Mouse (Mus musculus): ENCODE measurements at regions not wholly inside any gene's neighbourhood (a gene's known extent, or its start where the extent isn't known, plus 50 kb on each side); places are given as distances from the start of the nearest gene placed in this dataset.
A peak's percentile ranks its signal among the peaks of the same experiment; 100 is the strongest.

GRCm38 (mm10) chr11:91097552-91097951, 409.4 kb upstream of the Tom1l1 start:
- TF ChIP-seq CTCF (IDR thresholded peaks at IDR 0.05; ENCODE audit: low read depth) = peak; percentile 39
- H3K27ac ChIP-seq = no peak overlapping the region
- ATAC-seq = no peak
- H3K27me3 ChIP-seq (ENCODE audit: insufficient read depth, low read length) = no peaks in the 10 kb centered on the region
- DNase-seq (ENCODE audit: low spot score) = peak; percentile 64
- no peaks in the 10 kb centered on the region for H3K4me1 ChIP-seq (ENCODE audit: insufficient read depth, low read length)
- no peaks in the 10 kb centered on the region for H3K9me3 ChIP-seq (ENCODE audit: low read length)
- no peak overlapping the region for H3K4me2 ChIP-seq (ENCODE audit: low read depth, low read length)
- 53% methylated on average over 3 of the region's 3 CpGs for WGBS
- H3K36me3 ChIP-seq (ENCODE audit: insufficient read depth, low read length) = no peaks in the 10 kb centered on the region
- no peak overlapping the region for H3K4me3 ChIP-seq (ENCODE audit: low read length)
- no peak overlapping the region for H3K9ac ChIP-seq (replicated peaks; ENCODE audit: low read length)

GRCm38 (mm10) chr11:91096000-91096652, 408.0 kb upstream of the Tom1l1 start:
- Histone ChIP-seq H3K4me1 (ENCODE audit: insufficient read depth, low read length) (no peaks in the 10 kb centered on the region), H3K36me3 (ENCODE audit: insufficient read depth, low read length) (no peaks in the 10 kb centered on the region), H3K4me3 (ENCODE audit: low read length) (no peak overlapping the region), H3K9ac (replicated peaks; ENCODE audit: low read length) (no peak overlapping the region), H3K27ac (no peak overlapping the region), H3K27me3 (ENCODE audit: insufficient read depth, low read length) (no peaks in the 10 kb centered on the region), H3K4me2 (ENCODE audit: low read depth, low read length) (no peak overlapping the region), H3K9me3 (ENCODE audit: low read length) (no peaks in the 10 kb centered on the region)
- no peak for TF ChIP-seq CTCF (IDR thresholded peaks at IDR 0.05; ENCODE audit: low read depth)
- 84% methylated on average over 12 of the region's 12 CpGs for WGBS
- ATAC-seq (no peak), DNase-seq (ENCODE audit: low spot score) (no peak)

- no peak for DNase-seq (ENCODE audit: low spot score)
- Histone ChIP-seq H3K9ac (replicated peaks; ENCODE audit: low read length) (no peak overlapping the region), H3K27ac (no peak overlapping the region), H3K4me1 (ENCODE audit: insufficient read depth, low read length) (no peaks in the 10 kb centered on the region), H3K4me2 (ENCODE audit: low read depth, low read length) (no peak overlapping the region), H3K36me3 (ENCODE audit: insufficient read depth, low read length) (no peaks in the 10 kb centered on the region), H3K4me3 (ENCODE audit: low read length) (no peak overlapping the region), H3K9me3 (ENCODE audit: low read length) (no peaks in the 10 kb centered on the region), H3K27me3 (ENCODE audit: insufficient read depth, low read length) (no peaks in the 10 kb centered on the region)
- WGBS = 81% methylated on average over 6 of the region's 6 CpGs
- TF ChIP-seq CTCF (IDR thresholded peaks at IDR 0.05; ENCODE audit: low read depth) = no peak
- ATAC-seq = no peak
Observed at GRCm38 (mm10) chr11:91065365-91065764, 377.2 kb upstream of the Tom1l1 start.

GRCm38 (mm10) chr11:91056966-91057597, 368.9 kb upstream of the Tom1l1 start:
- Histone ChIP-seq H3K4me2 (ENCODE audit: low read depth, low read length) (no peak overlapping the region), H3K4me1 (ENCODE audit: insufficient read depth, low read length) (no peaks in the 10 kb centered on the region), H3K36me3 (ENCODE audit: insufficient read depth, low read length) (no peaks in the 10 kb centered on the region), H3K27me3 (ENCODE audit: insufficient read depth, low read length) (no peaks in the 10 kb centered on the region), H3K4me3 (ENCODE audit: low read length) (no peak overlapping the region), H3K27ac (no peak overlapping the region), H3K9me3 (ENCODE audit: low read length) (no peaks in the 10 kb centered on the region), H3K9ac (replicated peaks; ENCODE audit: low read length) (no peak overlapping the region)
- TF ChIP-seq CTCF (IDR thresholded peaks at IDR 0.05; ENCODE audit: low read depth) = no peak
- 59% methylated on average over 9 of the region's 9 CpGs for WGBS
- no peak for ATAC-seq
- DNase-seq (ENCODE audit: low spot score) = peak; percentile 42

- Histone ChIP-seq H3K9me3 (ENCODE audit: low read length) (no peaks in the 10 kb centered on the region), H3K27me3 (ENCODE audit: insufficient read depth, low read length) (no peaks in the 10 kb centered on the region), H3K27ac (no peak overlapping the region), H3K36me3 (ENCODE audit: insufficient read depth, low read length) (no peaks in the 10 kb centered on the region), H3K9ac (replicated peaks; ENCODE audit: low read length) (no peak overlapping the region), H3K4me1 (ENCODE audit: insufficient read depth, low read length) (no peaks in the 10 kb centered on the region), H3K4me2 (ENCODE audit: low read depth, low read length) (no peak overlapping the region), H3K4me3 (ENCODE audit: low read length) (no peak overlapping the region)
- ATAC-seq = no peak
- TF ChIP-seq CTCF (IDR thresholded peaks at IDR 0.05; ENCODE audit: low read depth) = no peak
- WGBS = 97% methylated on average over 2 of the region's 2 CpGs
- DNase-seq (ENCODE audit: low spot score) = no peak
Observed at GRCm38 (mm10) chr11:91053321-91053720, 365.2 kb upstream of the Tom1l1 start.

GRCm38 (mm10) chr11:91051646-91052045, 363.5 kb upstream of the Tom1l1 start:
- H3K27ac ChIP-seq = no peak overlapping the region
- no peak for TF ChIP-seq CTCF (IDR thresholded peaks at IDR 0.05; ENCODE audit: low read depth)
- DNase-seq (ENCODE audit: low spot score) (peak; percentile 62), ATAC-seq (peak; percentile 84)
- WGBS = 18% methylated on average over 3 of the region's 3 CpGs
- H3K4me3 ChIP-seq (ENCODE audit: low read length) = no peak overlapping the region
- H3K9ac ChIP-seq (replicated peaks; ENCODE audit: low read length) = no peak overlapping the region
- H3K27me3 ChIP-seq (ENCODE audit: insufficient read depth, low read length) = no peaks in the 10 kb centered on the region
- H3K4me2 ChIP-seq (ENCODE audit: low read depth, low read length) = no peak overlapping the region
- no peaks in the 10 kb centered on the region for H3K9me3 ChIP-seq (ENCODE audit: low read length)
- H3K4me1 ChIP-seq (ENCODE audit: insufficient read depth, low read length) = no peaks in the 10 kb centered on the region
- H3K36me3 ChIP-seq (ENCODE audit: insufficient read depth, low read length) = no peaks in the 10 kb centered on the region

- WGBS = 48% methylated on average over 3 of the region's 3 CpGs
- Histone ChIP-seq H3K9me3 (ENCODE audit: low read length) (no peaks in the 10 kb centered on the region), H3K4me1 (ENCODE audit: insufficient read depth, low read length) (no peaks in the 10 kb centered on the region), H3K27me3 (ENCODE audit: insufficient read depth, low read length) (no peaks in the 10 kb centered on the region), H3K4me2 (ENCODE audit: low read depth, low read length) (no peak overlapping the region), H3K4me3 (ENCODE audit: low read length) (no peak overlapping the region), H3K36me3 (ENCODE audit: insufficient read depth, low read length) (no peaks in the 10 kb centered on the region), H3K27ac (no peak overlapping the region), H3K9ac (replicated peaks; ENCODE audit: low read length) (no peak overlapping the region)
- ATAC-seq (no peak), DNase-seq (ENCODE audit: low spot score) (no peak)
- TF ChIP-seq CTCF (IDR thresholded peaks at IDR 0.05; ENCODE audit: low read depth) = no peak
Observed at GRCm38 (mm10) chr11:91041486-91041885, 353.3 kb upstream of the Tom1l1 start.

Measured in hindbrain, postnatal 0 days (tissue).